Mouse (Mus musculus) lung, postnatal 0 days (tissue): Measurements from ENCODE around the gene Dgki.

Experiments used
- CTCF ChIP-seq: IDR thresholded peaks from 2 replicates; pipeline ENCODE4 v1.5.1; 2016; ENCODE audit warnings: antibody characterized with exemption, mild to moderate bottlenecking
- EP300 ChIP-seq: IDR thresholded peaks from 2 replicates; pipeline ENCODE4 v1.6.1; 2016; ENCODE audit warnings: antibody characterized with exemption, mild to moderate bottlenecking, control low read depth

DNA sequence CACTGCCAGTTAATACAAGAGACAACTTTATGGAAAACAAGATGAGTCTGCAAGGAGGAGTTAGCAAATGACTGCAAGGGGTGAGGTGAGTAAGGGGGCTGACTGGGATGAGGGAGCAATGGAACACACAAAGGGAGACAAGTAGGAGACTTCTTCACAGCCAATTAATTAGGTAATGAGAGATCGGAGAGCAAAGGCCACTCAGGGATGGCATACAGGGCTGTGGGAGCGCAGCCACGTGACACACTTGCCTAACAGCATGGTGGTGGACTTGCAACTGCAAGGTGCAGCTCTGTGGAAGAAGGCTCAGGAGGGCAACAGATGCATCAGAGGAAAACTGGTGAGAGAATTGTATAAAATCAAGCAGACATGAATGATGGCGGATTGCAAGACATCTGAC is 339.3 kb downstream of the Dgki start:
- TF ChIP-seq CTCF (no peak), EP300 (no peak)
